Mouse (Mus musculus) ES-E14 (cell line): ENCODE measurements around the gene Scmh1. TPM values are rescaled to one million over a fixed set of nuclear protein-coding genes. Genes with fewer than 3 reads are reported as not detected.

Experiments
- DNase-seq: peaks from one replicate; pipeline ENCODE4 v3.0.0-alpha.2; 2013; ENCODE audit warnings: low read depth, low spot score
- H3K27ac ChIP-seq: 2 replicates; pipeline ENCODE4 v1.5.1; 2012; ENCODE audit warnings: low read depth, mild to moderate bottlenecking, low read length, moderate library complexity, mixed read lengths; ENCODE audit not compliant: poor library complexity, insufficient read depth, severe bottlenecking
- H3K36me3 ChIP-seq: 2 replicates; pipeline ENCODE4 v1.6.1; 2012; ENCODE audit warnings: mild to moderate bottlenecking, low read length, moderate library complexity, mixed read lengths; ENCODE audit not compliant: control insufficient read depth, poor library complexity, insufficient read depth, severe bottlenecking
- H3K4me1 ChIP-seq, 2 experiments: fragments of 150-350 bp in 1 of 2; sonication (generic) in 1 of 2; 2 replicates each; pipeline ENCODE4 v1.6.1; 2012; ENCODE audit warnings: low read length in 2 of 2, mild to moderate bottlenecking in 1 of 2, mixed read lengths in 1 of 2; ENCODE audit not compliant: control insufficient read depth in 2 of 2, insufficient read depth in 2 of 2, poor library complexity in 1 of 2
- H3K4me3 ChIP-seq, 2 experiments: fragments of 150-350 bp in 1 of 2; sonication (generic) in 1 of 2; 2 replicates each; pipeline ENCODE4 v1.5.1; 2012; ENCODE audit warnings: low read length in 2 of 2, low read depth in 1 of 2, mild to moderate bottlenecking in 1 of 2, mixed read lengths in 1 of 2; ENCODE audit not compliant: insufficient read depth in 1 of 2, poor library complexity in 1 of 2, severe bottlenecking in 1 of 2
- H3K9ac ChIP-seq: 2 replicates; pipeline ENCODE4 v1.6.1; 2012; ENCODE audit warnings: low read depth, mild to moderate bottlenecking, low read length, mixed read lengths; ENCODE audit not compliant: poor library complexity, insufficient read depth, severe bottlenecking
- H3K9me3 ChIP-seq: fragments of 150-350 bp; sonication (generic); 2 replicates; pipeline ENCODE4 v1.6.1; 2012; ENCODE audit warnings: low read depth, mild to moderate bottlenecking, low read length; ENCODE audit not compliant: control insufficient read depth, insufficient read depth
- CHD2 ChIP-seq: IDR thresholded peaks from 2 replicates; pipeline ENCODE4 v1.6.1; 2014; ENCODE audit warnings: mild to moderate bottlenecking, low read depth, low read length, inconsistent platforms
- HCFC1 ChIP-seq: IDR thresholded peaks from 2 replicates; pipeline ENCODE4 v1.6.1; 2012; ENCODE audit warnings: low read length, inconsistent platforms, borderline replicate concordance; ENCODE audit not compliant: insufficient read depth
- MAFK ChIP-seq: IDR thresholded peaks from 2 replicates; pipeline ENCODE4 v1.6.1; 2014; ENCODE audit warnings: mild to moderate bottlenecking, low read depth, low read length, inconsistent platforms; ENCODE audit not compliant: insufficient read depth
- ZC3H11A ChIP-seq: IDR thresholded peaks from 2 replicates; pipeline ENCODE4 v1.6.1; 2012; ENCODE audit warnings: low read depth, mild to moderate bottlenecking, inconsistent platforms, low read length, borderline replicate concordance
- ZNF384 ChIP-seq: IDR thresholded peaks from 2 replicates; pipeline ENCODE4 v1.6.1; 2012; ENCODE audit warnings: low read depth, low read length, inconsistent platforms
- in situ Hi-C, 2 experiments: fragments of 600-800 bp; cut with MboI; formaldehyde crosslinking; loops; one replicate each; pipeline ENCODE4 v1.15.1; 2025; ENCODE audit warnings: low sequenced_read_pairs in 2 of 2, inconsistent platforms in 1 of 2; ENCODE audit not compliant: unreplicated experiment in 2 of 2
- total RNA-seq: library from RNA; depleted of rRNA; stranded (reverse); fragments of 300-350 nt; gene quantifications from 2 replicates; pipeline ENCODE4 v1.2.3, GENCODE M21; 2012

Scmh1 gene
- total RNA-seq, 1 experiment = 8.6 TPM

- TF ChIP-seq ZC3H11A (no peak), CHD2 (no peak), MAFK (no peak)
- in situ Hi-C loops = loop anchor here in 1 of 2 experiments (25.0 kb wide), 1 partner anchor 136 kb away; no protein-coding TSS in a partner anchor
- no peaks in the 10 kb centered on the region for H3K36me3 ChIP-seq
- H3K9ac ChIP-seq = no peak overlapping the region
- H3K27ac ChIP-seq = no peak overlapping the region
- H3K4me3 ChIP-seq = no peak overlapping the region
- DNase-seq = no peak
- H3K4me1 ChIP-seq = peaks cover 0 to 4% of the 10 kb centered on the region in 2 experiments; a peak in 1 of 4 replicates
- H3K9me3 ChIP-seq = no peaks in the 10 kb centered on the region
Measured at GRCm38 (mm10) chr4:120372838-120373237, 32.2 kb upstream of the Scmh1 start.

GRCm38 (mm10) chr4:120373813-120374212 lies 31.3 kb upstream of the Scmh1 start:
- Histone ChIP-seq H3K4me1 (peaks cover 0 to 4% of the 10 kb centered on the region in 2 experiments; a peak in 1 of 4 replicates), H3K27ac (no peak overlapping the region), H3K9ac (no peak overlapping the region), H3K9me3 (no peaks in the 10 kb centered on the region), H3K36me3 (no peaks in the 10 kb centered on the region), H3K4me3 (no peak overlapping the region)
- in situ Hi-C loops = loop anchor here in 1 of 2 experiments (25.0 kb wide), 1 partner anchor 137 kb away; no protein-coding TSS in a partner anchor
- TF ChIP-seq MAFK (no peak), HCFC1 (no peak), CHD2 (no peak)
- no peak for DNase-seq

GRCm38 (mm10) chr4:120380811-120381391 lies 24.2 kb upstream of the Scmh1 start:
- Histone ChIP-seq H3K9ac (no peak overlapping the region), H3K4me1 (peaks cover 0 to 2% of the 10 kb centered on the region in 2 experiments; a peak in 1 of 4 replicates), H3K36me3 (no peaks in the 10 kb centered on the region), H3K4me3 (no peak overlapping the region), H3K9me3 (no peaks in the 10 kb centered on the region), H3K27ac (no peak overlapping the region)
- TF ChIP-seq ZC3H11A (peak; percentile 72; the same call in 1 of the 2 replicates), CHD2 (no peak)
- DNase-seq = peak; percentile 69
- in situ Hi-C loops = no loop called here

- H3K36me3 ChIP-seq = no peaks in the 10 kb centered on the region
- DNase-seq = no peak
- in situ Hi-C loops = no loop called here
Measured at GRCm38 (mm10) chr4:120385496-120385895, 19.6 kb upstream of the Scmh1 start.

GRCm38 (mm10) chr4:120387496-120387895 lies 17.6 kb upstream of the Scmh1 start:
- no peak for DNase-seq
- Histone ChIP-seq H3K4me3 (no peak overlapping the region), H3K9me3 (no peaks in the 10 kb centered on the region), H3K9ac (no peak overlapping the region), H3K36me3 (no peaks in the 10 kb centered on the region), H3K4me1 (peaks cover 4% of the 10 kb centered on the region in 2 experiments; a peak in 3 of 4 replicates), H3K27ac (no peak overlapping the region)
- TF ChIP-seq MAFK = no peak
- no peak for TF ChIP-seq CHD2
- peak; percentile 32; the same call in 1 of the 2 replicates for TF ChIP-seq ZC3H11A
- no peak for TF ChIP-seq ZNF384
- no peak for TF ChIP-seq HCFC1
- in situ Hi-C loops = no loop called here

More at GRCm38 (mm10) chr4:120385496-120385895, 19.6 kb upstream of the Scmh1 start:
- Histone ChIP-seq H3K9me3 (no peaks in the 10 kb centered on the region), H3K9ac (no peak overlapping the region), H3K4me1 (peaks cover 4 to 6% of the 10 kb centered on the region in 2 experiments; a peak in 3 of 4 replicates), H3K27ac (no peak overlapping the region), H3K4me3 (no peak overlapping the region)
- TF ChIP-seq MAFK = no peak
- no peak for TF ChIP-seq HCFC1
- TF ChIP-seq ZC3H11A = no peak
- TF ChIP-seq ZNF384 = no peak
- no peak for TF ChIP-seq CHD2
